Mouse (Mus musculus) v-Abl transformed pro-B cells (cell line): ENCODE results near the gene Slbp.

Experiments
- in situ Hi-C, 2 experiments: fragments of 400-800 bp; cut with MboI; formaldehyde crosslinking; loops; one replicate each; pipeline ENCODE4 v1.15.1; 2025; ENCODE audit not compliant: unreplicated experiment in 2 of 2

The Slbp gene

DNA sequence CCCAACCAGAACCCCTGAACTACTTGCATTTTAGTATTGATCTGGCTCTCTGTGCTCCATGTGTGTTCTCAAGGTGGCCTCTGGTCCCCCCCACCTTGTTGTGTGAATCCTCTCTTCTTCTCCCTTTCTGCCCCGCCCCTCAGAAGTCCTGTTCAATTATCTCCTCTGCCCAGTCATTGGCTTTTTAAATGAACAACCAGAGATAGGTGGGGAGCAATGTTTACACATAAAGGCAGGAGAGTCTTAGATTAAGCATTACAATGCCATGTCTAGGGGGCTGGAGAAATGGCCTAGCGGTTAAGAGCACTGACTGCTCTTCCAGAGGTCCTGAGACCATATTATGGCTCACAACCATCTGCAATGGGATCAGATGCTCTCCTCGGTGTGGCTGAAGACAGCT is 17.0 kb downstream of the Slbp start:
- in situ Hi-C loops: loop anchor here in 1 of 2 experiments (5.0 kb wide), 1 partner anchor 37 kb away; no protein-coding TSS in a partner anchor

DNA sequence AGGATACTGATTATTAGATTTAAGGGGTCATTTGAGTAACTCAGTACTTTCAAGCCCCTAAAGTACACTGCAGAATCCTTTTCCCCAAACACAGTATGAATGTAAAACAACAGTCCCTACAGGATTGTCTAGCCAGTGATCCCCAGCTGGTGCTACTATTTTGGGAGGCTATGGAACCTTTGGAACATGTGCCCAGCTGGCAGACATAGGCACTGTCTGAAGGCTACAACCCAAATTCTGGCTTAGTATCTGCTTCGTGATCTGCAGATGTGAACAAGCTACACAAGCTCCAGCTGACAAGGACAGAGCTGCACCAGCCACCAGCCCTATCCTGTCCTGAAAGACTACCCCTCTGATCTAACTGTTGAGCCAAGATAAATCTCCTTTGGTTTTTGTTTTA is 19.8 kb downstream of the Slbp start:
- in situ Hi-C loops: no loop called here

DNA sequence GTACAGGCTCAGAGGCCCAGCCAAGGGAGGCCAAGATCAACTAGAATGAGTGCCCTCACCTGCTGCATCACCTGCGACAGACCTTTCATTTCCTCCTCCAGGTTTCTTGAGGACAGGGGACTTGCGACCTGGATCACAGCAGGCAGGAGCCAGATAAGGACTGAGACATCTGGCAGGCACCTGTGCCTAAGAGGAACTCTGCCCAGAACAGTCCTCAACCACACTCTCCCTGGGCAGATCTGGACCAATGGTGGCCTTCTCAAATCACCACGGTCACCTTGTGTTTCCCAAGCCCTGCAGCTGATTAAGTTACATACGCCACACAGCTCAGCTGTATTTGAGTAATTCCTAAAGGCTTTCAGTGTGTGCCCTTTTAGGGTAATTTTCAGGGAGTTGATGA is 21.8 kb downstream of the Slbp start:
- in situ Hi-C loops: no loop called here

DNA sequence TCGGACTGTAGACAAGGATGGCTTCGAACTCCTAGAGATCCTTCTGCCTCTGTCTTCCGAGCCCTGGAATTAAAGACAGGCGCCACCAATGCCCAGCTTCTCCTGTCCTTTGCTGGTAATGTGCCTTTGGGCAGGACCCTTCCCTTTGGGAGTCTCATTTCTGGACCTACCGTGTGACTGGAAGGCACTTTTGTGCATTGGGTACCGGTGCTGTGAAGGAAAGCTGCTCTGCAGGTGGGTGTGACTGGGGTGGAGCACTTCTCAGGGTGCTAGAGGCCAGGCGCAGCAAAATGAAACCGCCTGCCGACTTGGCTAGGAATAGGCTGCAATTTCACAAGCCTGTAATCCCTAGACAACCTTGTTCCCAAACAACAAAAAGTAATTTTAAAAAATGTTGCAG is 22.3 kb downstream of the Slbp start:
- in situ Hi-C loops: no loop called here

DNA sequence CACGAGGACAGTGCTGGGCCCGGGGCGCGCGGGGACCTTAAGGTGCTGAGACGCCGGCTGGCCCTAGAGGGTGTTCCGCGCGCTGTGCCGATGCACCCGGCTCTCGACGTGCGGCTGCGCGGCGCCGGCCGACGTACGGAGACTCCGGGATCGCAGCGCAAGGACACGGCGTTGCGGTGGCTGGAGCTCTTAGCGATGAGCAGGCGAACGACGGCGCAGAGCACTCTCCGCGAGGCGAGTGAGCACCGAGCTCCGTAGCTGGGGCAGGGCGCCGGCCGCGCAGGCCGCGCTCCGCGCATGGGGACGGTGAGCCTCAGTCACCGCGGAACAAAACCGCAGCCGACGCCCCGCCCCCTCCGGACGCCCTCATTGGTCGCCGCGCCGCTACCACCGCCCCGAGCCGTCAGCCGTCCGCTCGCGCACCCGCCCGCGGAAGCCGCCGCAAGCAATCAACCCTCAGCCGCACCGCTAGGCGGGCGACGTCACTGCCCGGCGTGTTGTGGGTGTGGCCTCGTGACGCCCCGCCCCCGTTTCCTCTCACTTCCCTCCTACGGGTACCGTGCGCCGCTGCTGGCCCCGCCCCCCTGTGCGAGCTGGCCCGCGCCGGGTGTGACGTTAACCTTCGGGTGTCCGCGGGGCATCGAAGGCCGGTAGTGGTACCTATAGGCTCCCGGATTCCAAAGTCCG is 22.9 kb downstream of the Slbp start, which contains the start of the genes Fam53a and Gm9903:
Fam53a (minus strand) TSS at position 335 of the 687 bp plus-strand sequence.
Gm9903 (plus strand) TSS at position 625 of the 687 bp plus-strand sequence.
- in situ Hi-C loops: no loop called here

DNA sequence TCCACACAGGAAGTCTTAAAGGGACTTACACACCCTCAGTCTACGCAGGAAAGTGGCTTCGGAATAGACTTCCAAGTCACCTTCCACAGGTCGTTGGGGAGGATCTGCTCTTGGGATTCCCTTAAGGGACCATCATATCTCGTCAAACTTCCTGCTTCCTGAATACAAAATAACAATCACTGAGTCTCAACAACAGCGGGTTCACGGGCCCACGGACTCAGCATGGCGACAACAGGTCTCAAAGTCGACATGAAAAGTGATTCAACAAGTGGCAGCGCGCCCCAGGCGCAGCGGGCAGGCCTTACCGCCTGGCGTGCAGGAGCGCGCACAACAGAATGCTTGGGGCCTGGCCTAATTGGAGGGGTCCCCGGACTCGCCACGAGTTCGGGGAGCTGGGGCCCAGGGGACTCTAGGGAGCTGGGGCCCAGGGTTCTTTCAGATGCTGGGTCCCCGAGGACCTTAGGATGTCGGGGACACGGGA is 23.5 kb downstream of the Slbp start:
- in situ Hi-C loops: no loop called here

DNA sequence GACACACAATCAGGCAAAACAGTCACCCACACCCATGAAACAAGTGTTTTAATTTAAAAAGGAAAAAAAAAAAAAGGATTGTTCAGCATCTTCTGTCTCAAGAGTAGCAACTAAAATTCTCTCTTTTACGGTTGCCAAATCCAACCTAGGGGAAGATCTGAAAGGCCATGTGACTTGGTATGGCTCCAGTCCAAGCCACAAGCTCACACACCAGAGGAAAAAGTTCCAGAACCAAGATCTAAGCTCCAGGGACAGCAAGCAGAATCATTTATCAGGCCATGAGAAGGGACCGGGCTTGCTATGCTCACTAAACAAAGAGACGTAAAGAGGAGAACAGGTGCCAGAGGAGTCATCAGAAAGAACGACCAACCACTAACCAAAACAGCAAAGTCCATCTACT is 24.4 kb downstream of the Slbp start:
- in situ Hi-C loops: no loop called here

DNA sequence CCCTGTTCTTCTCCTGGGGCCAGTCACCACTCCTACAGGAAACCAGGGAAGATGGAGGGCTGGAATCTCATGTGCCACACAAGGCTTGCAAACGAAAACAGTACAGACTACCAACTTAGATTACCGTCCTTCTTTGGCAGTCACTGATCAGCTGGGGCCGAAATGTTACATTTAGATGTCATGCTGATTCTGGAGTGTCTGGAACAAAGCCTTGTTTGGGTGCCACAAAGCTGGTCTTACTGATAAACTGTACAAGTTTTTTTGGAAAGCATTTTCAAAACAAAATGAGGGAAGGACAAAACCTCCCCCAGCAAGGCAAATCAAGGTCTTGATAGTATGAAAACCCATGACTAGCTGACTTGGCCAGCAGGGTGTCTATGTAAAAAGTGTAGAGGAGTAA is 28.6 kb downstream of the Slbp start:
- in situ Hi-C loops: no loop called here

DNA sequence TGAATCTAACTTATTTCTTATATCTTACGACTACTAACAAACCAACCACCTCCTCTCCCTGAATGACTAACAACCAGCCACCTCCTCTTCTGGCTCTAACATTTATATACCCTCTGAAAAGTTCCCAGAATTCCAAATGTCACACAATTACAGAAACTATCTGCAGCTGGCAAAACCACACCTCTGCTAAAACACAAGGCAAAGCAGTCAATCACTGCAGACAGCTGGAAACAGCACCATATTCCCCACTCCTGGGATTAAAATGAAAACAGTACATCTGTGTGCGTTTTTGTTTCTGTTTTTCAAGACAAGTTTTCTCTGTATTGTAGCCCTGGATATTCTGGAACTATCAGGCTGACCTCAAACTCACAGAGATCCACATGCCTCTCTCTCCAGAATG is 29.7 kb downstream of the Slbp start:
- in situ Hi-C loops: no loop called here

DNA sequence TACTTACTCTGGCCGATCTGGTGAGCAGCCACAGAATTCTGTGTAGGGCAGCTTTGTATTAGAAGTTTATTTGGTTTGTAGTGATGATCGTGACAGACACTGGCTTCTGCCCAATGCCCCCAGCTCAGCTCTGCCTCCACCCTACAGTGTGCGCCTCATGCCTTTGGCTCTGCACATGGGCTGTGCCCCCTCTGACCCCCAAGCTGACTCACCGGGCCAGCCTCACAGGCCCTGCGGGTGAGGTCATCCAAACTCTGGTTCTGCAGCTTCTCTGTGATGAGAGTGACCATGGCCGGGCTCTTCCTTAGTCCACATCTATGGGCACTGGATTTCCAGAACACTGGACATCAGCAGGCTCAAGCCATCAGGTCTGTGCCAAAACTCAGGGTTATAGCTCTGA is 38.0 kb downstream of the Slbp start:
- in situ Hi-C loops: no loop called here

DNA sequence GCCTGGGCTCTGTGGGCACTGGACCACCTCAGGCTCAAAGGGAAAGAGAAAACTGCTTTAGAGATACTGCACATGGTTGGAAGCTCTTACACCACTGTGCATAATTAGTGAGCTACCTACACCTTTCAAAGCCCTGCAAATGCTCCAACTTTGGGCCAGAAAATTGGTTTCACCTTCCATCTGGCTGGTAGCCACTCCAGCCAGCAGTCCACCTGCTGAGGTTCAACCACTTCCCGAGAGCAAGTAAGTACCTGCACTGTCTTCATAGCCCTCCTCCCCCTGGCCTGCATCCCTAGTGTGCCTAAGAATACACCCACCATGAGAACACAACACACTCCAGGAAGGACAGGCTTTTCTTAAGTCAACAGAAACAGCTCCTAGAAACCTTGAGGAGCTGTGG is 40.6 kb downstream of the Slbp start:
- in situ Hi-C loops: no loop called here

DNA sequence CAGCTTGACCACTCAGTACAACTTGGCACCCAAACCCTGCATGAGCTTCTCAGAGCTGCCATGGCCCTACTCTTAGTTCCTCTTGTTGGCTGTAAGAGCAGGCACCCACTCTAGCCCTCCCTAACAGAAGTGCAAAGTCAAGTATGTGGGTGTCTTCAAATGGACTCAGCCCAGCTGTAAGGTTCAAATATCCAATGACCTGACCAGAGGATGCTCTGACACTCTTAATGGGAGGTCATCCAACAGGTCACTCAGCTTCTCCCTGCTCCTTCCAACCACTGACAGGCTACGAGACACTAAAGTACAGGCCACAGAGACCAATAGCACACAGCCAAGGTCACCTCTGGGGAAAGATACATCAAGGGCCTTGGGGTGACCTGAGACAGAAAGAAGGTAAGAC is 43.1 kb downstream of the Slbp start:
- in situ Hi-C loops: no loop called here

DNA sequence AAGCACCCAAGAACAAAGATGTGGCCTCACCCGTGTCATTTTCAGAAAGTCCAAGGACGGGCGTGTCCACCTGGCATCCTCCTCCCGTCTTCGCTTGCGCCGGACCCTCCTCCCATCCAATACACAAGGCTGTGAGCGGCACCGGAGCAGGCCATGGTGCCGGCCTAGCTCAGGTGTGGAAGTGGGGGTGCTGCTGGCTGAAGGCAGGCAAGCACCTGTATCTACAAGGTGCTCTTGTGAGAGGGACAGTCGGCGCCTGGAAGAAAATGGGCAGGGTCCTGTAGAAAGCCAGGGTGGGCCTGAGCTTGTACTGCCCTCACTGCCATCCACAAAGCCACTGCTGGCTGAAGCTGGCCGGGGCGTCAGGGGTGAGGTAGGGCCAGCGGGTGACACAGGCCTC is 44.9 kb downstream of the Slbp start:
- in situ Hi-C loops: no loop called here

DNA sequence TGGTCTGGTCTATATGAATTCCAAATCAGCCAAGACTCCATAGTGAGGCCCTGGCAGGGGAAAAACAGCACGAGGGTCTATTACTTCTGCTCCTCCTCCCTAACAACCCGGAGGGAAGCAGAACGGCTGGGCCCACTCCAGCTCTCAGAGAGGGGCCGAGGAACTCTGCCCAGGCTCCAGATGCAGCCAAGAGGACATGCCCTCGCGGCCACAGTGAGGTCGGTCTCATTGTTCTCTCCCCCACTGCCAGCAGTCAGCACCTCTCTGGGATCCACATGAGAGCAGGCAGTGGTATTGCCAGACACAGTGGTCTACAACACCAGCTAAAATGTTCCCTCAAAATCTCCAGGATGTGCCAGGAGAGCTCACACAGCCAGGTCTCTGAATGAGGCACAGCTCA is 45.7 kb downstream of the Slbp start:
- in situ Hi-C loops: no loop called here

DNA sequence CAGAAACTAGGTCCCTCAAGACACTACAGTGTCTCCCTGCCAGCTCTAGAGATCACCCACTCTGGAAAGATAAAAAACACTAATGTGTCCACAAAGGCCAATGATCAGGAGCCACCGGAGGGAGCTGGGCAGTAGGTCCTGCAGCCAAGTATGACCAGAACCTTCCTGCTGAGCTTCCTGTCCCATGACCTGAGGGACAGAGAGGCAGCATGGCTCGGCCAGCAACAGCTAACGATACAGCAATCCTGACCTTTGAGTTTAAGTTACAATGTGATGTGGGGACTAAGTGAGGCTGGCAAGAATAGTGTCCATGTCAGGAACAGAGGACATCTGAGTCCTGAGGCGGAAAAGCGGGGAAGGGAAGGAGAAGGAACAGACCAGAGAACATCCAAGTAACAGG is 47.1 kb downstream of the Slbp start:
- in situ Hi-C loops: no loop called here

DNA sequence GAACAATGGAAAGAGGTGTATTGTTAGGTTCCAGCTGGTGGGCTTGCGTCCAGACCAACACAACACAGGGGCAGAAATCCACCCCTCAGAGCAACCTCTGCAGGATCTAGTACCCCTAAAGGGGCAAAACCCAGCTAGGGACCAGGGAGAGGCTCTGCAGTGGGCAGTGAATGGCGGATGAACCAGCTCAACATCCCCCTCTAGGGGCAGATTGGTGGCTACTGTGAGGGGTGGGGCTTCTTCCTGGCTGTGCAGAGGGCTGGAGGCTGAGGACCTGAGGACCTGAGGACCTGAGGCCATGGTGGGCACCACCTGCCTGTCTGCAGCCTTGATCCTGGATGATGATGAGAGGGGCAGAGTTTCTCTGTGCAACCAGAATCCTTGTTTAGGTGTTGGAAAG is 58.8 kb downstream of the Slbp start:
- in situ Hi-C loops: loop anchor here in 1 of 2 experiments (25.0 kb wide), 1 partner anchor 331 kb away; the partner anchor contains the start of gene Ctbp1

DNA sequence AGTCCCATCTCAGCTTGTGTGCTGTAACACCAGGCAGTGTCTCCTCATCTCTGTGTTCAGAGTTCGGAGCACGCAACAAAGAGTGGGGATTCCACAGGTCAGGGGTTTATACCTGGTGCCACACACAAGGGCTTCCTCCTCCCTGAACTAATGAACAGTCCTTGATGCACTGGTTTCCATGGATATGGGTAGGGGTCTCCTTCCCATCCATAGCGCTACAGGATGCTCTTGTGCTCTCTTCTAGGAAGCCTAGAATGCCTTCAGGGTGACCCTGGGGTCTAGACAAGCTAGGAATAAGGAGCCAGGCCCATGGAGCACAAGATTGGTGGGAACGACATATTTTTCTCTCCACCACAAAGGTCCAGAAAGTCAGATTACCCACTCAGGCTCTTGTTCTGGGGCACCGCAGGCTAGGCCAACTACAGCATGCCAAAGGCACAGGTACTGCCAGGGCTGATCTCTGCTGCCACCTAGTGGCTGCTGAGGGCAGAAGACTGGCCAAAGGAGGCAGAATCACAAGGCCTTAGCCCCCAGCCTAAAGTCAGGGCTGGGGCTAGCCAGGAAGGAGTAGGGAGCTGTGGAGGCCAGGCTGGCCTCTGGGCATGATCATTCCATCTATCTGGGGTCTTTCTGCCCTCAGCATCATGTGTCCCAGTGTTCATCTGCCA is 63.0 kb downstream of the Slbp start:
- in situ Hi-C loops: loop anchor here (5.0 to 25.0 kb wide), 2 partner anchors 197 to 327 kb away; partner anchors contain the start of gene Ctbp1 (in 1 of the 2)

DNA sequence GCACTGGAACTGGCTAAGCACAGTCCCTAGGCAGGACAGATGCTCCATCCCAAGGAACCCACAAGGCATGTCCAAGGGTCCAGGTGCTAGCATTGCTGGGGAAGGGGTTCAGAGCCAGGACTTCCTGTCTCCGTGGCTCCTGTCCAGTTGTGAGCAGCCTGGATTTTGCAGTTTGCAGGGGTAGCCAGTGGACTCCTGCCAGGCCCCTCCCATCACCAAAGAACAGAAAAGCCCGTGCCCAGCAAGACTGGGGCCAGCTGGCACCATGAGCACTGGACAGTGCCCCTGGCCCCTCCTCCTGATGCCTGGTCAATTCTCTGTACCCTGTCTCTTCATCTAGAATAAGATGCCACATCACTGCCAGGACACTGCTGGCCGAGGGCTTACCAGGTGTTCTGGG is 64.3 kb downstream of the Slbp start:
- in situ Hi-C loops: loop anchor here (5.0 to 25.0 kb wide), 2 partner anchors 196 to 326 kb away; partner anchors contain the start of gene Ctbp1 (in 1 of the 2)

DNA sequence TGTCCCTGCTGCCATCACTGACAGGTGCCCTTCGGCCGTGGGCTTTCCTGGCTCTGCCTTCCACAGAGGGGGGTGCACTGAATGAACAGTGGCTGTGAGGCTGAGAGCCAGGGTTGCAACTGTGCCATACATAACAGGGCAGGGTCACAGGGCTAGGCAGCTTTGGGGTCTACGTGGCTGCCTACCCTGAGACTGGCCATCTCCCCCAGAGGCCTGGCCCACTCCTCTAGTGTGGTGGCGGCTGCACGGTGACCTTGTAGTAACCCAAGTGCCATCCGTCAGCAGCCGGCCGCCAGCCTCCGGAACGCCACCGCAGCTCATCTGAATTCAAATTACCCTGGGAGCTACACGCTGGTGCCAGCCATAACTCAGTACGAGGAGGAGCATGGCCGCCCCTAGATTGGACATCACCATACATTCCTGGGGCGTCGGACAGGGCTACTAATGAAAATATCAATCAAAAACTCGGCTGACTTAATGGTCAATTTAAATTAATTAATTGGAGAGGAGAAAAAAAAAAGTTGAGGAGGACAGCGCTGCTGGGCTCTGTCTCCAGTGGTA is 64.8 kb downstream of the Slbp start:
- in situ Hi-C loops: loop anchor here (5.0 to 25.0 kb wide), 2 partner anchors 195 to 325 kb away; partner anchors contain the start of gene Ctbp1 (in 1 of the 2)
